Mouse (Mus musculus) 3T3-L1 (cell line): Measurements from ENCODE around the gene Rnf217.

Experiments
- DNase-seq: peaks from one replicate; pipeline ENCODE4 v3.0.0-alpha.2; 2015; ENCODE audit warnings: low read depth, low spot score

Rnf217 gene

DNA sequence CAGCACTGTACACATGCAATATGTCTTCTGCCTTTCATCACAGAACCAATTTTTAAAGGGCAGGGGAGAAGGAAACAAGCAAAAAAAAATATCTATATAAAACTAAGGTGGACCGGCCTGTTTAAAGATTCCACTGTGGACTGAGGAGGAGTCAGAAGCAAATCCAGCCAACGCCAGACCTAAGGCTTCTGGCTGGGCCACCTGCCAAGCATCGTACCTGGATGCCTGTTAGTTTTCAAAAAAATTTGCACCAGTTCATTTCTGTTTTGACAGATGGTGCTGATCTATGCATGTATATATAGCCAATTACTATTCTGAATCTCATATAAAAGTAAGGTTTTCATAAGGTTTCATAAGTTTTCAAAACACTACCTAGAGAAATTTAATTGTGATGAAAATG lies 113.2 kb downstream of the Rnf217 start:
- DNase-seq, result no peak

- no peak for DNase-seq
Observed at GRCm38 (mm10) chr10:31494296-31494695, 114.7 kb downstream of the Rnf217 start.

GRCm38 (mm10) chr10:31467043-31467898 lies 141.7 kb downstream of the Rnf217 start:
- DNase-seq, result peak; percentile 91

DNA sequence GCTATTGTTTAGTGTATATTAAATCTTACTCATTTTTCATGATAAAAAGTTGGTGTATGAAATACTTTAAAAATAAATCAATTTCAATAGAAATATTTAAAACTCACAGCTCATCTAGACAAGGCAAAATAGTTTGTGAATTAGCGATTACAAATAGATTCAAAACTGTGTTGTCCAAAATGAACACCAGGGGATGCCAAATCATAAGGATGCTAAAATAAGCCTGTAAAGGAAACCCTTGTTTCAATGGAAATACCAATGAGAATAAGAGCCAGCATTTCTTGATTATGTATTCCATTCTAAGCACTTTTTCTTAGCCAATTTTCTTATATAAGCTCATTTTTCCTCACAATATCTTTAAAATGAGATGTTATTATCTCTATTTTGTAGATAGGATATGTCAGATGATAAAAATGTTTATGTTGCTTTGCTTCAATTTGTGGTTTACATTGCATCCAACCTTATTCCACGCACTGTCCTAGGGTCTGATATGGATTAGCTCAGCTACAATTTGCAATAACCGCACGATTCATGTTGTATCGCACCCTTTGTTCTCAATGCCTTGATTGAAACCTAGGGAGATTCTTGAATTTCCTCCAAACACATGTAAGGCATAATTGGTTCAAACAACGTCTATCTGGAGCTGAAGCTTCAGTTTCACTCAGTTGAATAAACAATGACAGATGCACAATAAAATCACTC lies 143.0 kb downstream of the Rnf217 start:
- peak; percentile 80 for DNase-seq

DNA sequence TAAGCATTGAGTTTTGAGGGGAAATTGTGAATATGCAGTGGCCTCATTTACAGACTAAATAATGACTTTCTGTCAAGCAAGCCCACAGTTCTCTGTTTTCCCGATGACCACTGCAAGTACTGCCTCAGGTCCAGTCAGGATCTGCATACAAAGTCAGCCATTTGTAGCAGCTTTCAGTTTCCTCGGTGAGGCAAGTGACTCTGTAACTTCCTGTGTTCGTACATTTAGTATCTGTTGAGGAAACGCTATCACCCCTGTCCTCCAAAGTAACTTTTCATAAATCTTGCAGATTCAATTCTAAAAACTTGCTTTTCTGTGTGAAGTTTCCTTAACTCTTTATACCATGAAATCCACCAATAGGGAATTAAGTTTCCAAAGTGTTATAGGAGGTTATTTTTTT lies 143.6 kb downstream of the Rnf217 start:
- DNase-seq, result no peak

GRCm38 (mm10) chr10:31463044-31463443 lies 145.9 kb downstream of the Rnf217 start:
- peak; percentile 83 for DNase-seq

- no peak for DNase-seq
Observed at GRCm38 (mm10) chr10:31456806-31457205, 152.2 kb downstream of the Rnf217 start.

GRCm38 (mm10) chr10:31447083-31447482 lies 161.9 kb downstream of the Rnf217 start:
- DNase-seq, result peak; percentile 53

- peak; percentile 70 for DNase-seq
Observed at GRCm38 (mm10) chr10:31445291-31446124, 163.5 kb downstream of the Rnf217 start, which contains the start of gene Tpd52l1. Tpd52l1 (minus strand) TSS chr10:31445958.

- DNase-seq, result no peak
Observed at GRCm38 (mm10) chr10:31444206-31444605, 164.8 kb downstream of the Rnf217 start.
